Mouse (Mus musculus): ENCODE measurements at regions not wholly inside any gene's neighbourhood (a gene's known extent, or its start where the extent isn't known, plus 50 kb on each side); places are given as distances from the start of the nearest gene placed in this dataset.

GRCm38 (mm10) chr2:108157731-108158130 is 867.3 kb downstream of the Kcna4 start:
- TF ChIP-seq CTCF (IDR thresholded peaks at IDR 0.05 in 2 of 3, conservative IDR thresholded peaks at IDR 0.05 in 1 of 3; ENCODE audit: control insufficient read depth in 1 of 3, insufficient read depth in 1 of 3, low read depth in 2 of 3, low read length in 3 of 3, poor library complexity in 1 of 3, severe bottlenecking in 1 of 3) (no peak), POLR2A (IDR thresholded peaks at IDR 0.05; ENCODE audit: control insufficient read depth in 1 of 2, insufficient read depth in 1 of 2, low read depth in 1 of 2, low read length in 2 of 2, poor library complexity in 1 of 2) (no peak), TBP (IDR thresholded peaks at IDR 0.05; ENCODE audit: low read depth, low read length) (no peak), EP300 (IDR thresholded peaks at IDR 0.05; ENCODE audit: low read depth in 1 of 2, low read length in 2 of 2) (no peak), CHD1 (IDR thresholded peaks at IDR 0.05; ENCODE audit: low read depth, low read length) (no peak)
